Mouse (Mus musculus) limb, embryonic 13.5 days (tissue): ENCODE results near the gene D6Wsu163e. TPM values are rescaled to one million over a fixed set of nuclear protein-coding genes. Genes with fewer than 3 reads are reported as not detected.

Source experiments
- ATAC-seq: fragments of 200-750 bp; cut with Nextera tagmentation; 2 replicates; pipeline ENCODE4 v1.8.0; 2017; ENCODE audit warnings: low read depth, moderate number of reproducible peaks, moderate TSS enrichment; ENCODE audit not compliant: low FRiP score
- H3K27ac ChIP-seq: fragments of 300-500 bp; sonication (generic); 2 replicates; pipeline ENCODE4 v1.5.1; 2015; ENCODE audit warnings: inconsistent platforms, mild to moderate bottlenecking, moderate library complexity
- H3K27me3 ChIP-seq: fragments of 300-500 bp; sonication (generic); 2 replicates; pipeline ENCODE4 v1.6.1; 2015; ENCODE audit warnings: mild to moderate bottlenecking, inconsistent platforms
- H3K36me3 ChIP-seq: fragments of 300-500 bp; sonication (generic); 2 replicates; pipeline ENCODE4 v1.6.1; 2015; ENCODE audit warnings: inconsistent platforms, mild to moderate bottlenecking, moderate library complexity
- H3K4me1 ChIP-seq: fragments of 300-500 bp; sonication (generic); 2 replicates; pipeline ENCODE4 v1.6.1; 2015; ENCODE audit warnings: inconsistent platforms
- H3K4me2 ChIP-seq: fragments of 300-500 bp; sonication (generic); replicated peaks from 2 replicates; pipeline ENCODE4 v1.6.1; 2015; ENCODE audit warnings: inconsistent platforms, mild to moderate bottlenecking, moderate library complexity
- H3K4me3 ChIP-seq: fragments of 300-500 bp; sonication (generic); 2 replicates; pipeline ENCODE4 v1.5.1; 2015; ENCODE audit warnings: moderate library complexity, mild to moderate bottlenecking, inconsistent platforms
- H3K9ac ChIP-seq: fragments of 300-500 bp; sonication (generic); 2 replicates; pipeline ENCODE4 v1.6.1; 2015; ENCODE audit warnings: mild to moderate bottlenecking, inconsistent platforms
- H3K9me3 ChIP-seq: fragments of 300-500 bp; sonication (generic); 2 replicates; pipeline ENCODE4 v1.6.1; 2016; ENCODE audit warnings: inconsistent platforms
- WGBS: fragments of 180-500 bp; shearing (Covaris S2); methylation state at CpG from one replicate; pipeline ENCODE4 v1.1.7; 2015; 5-methylcytosine and 5-hydroxymethylcytosine counted together
- polyA plus RNA-seq: library from polyadenylated mRNA; unstranded; fragments of >200 nt; fragmentation: Nextera tagmentation; extraction: Ambion mirVana; gene quantifications from 2 replicates; pipeline ENCODE4 v1.2.1, GENCODE M21; 2015

D6Wsu163e gene
- 17.2 and 18.0 TPM in 2 replicates for polyA plus RNA-seq

DNA sequence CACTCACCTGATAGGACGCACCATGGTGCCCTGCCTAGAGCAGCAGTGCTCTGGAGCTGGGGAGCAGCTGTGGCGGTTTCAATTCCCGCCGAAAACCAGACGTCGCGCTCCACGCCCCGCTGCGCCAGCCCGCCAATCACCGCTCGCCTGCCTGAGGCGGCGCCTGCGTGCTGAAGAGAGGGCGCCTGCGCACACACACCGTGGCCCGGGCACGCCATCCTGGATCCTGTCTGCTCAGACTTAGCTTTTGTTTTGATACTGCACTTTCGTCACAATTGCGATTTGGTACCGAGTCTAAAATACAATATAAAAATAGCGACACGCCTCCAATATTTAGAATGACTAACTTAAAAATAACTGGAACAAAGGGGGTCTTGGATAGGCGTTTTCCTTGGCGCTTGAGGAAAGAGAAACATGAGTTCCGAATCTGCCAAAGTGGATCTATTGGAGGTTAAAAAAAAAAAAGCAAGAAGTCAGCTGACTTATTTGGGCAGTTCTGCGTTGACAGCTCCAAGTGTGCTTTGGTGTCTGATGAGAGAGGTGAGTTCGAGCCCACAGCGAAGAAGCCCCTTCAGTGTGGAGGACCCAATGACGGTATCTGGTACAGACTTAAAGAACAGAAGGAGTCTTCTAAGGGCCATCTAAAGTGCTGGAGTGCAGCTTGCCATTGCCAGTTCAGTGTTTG, at the start of gene D6Wsu163e, which contains the start of gene Rad51ap1:
TSS of gene D6Wsu163e (plus strand) at position 476 of the 685 bp plus-strand sequence.
TSS of gene Rad51ap1 (minus strand) at position 101 of the 685 bp plus-strand sequence.
- H3K36me3 ChIP-seq, result peaks cover 12% of the 10 kb centered on the region
- H3K27me3 ChIP-seq, result no peaks in the 10 kb centered on the region
- H3K27ac ChIP-seq, result no peak within 1 kb of the TSS
- peak within 1 kb of the TSS; percentile 73 for H3K4me3 ChIP-seq
- peak within 1 kb of the TSS; percentile 81 for H3K9ac ChIP-seq
- H3K4me2 ChIP-seq, result peak within 1 kb of the TSS; percentile 96
- WGBS, result under 1% methylated on average over 33 of the region's 33 CpGs
- no peaks in the 10 kb centered on the region for H3K9me3 ChIP-seq
- peaks cover 28% of the 10 kb centered on the region for H3K4me1 ChIP-seq
- peak; percentile 99 for ATAC-seq

DNA sequence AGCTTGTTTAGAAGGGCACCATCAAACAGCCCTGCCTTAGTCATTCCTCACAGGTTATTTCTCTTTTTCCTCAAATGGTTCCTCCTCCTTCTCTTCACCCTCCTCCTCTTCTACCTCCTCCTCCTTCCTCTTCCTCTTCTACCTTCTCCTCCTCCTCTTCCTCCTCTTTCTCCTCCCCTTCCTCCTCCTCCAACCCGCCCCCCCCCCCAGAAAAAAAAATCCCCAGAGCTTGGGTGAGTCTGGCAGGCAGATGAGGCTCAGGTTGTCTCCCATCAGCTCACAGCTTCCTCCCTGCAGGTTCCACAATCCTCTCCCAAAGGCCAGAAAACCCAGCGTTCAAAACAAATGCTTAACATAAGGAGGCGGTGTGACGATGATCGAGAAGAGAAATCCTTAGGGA, 32.4 kb upstream of the D6Wsu163e start:
- Histone ChIP-seq H3K27me3 (no peaks in the 10 kb centered on the region), H3K9ac (no peak overlapping the region), H3K36me3 (no peaks in the 10 kb centered on the region), H3K4me1 (no peaks in the 10 kb centered on the region), H3K4me3 (no peak overlapping the region), H3K9me3 (no peaks in the 10 kb centered on the region), H3K4me2 (no peak overlapping the region), H3K27ac (no peak overlapping the region)
- 81% methylated on average over 4 of the region's 5 CpGs for WGBS
- no peak for ATAC-seq

DNA sequence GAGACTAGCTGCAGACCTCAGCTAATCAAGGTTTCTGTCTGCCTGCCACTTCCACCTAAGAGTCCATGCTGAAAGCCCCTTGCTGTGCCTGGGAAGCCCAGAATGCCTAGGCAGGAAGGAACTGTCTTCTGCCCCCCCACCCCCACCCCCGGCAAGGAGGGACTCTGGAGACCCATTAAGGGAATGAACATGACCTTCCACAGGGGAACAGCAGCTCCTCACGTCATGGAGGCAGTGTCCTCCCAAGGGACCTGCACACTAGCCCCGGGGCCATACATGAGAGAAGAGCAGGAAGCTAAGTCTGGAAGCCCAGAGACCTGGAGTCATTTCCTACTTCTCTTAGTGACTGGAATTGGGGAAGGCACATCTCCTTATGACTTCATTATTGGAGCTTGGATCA, 31.9 kb upstream of the D6Wsu163e start:
- Histone ChIP-seq H3K4me1 (no peaks in the 10 kb centered on the region), H3K27ac (no peak overlapping the region), H3K9me3 (no peaks in the 10 kb centered on the region), H3K4me3 (no peak overlapping the region), H3K9ac (no peak overlapping the region), H3K4me2 (no peak overlapping the region), H3K27me3 (no peaks in the 10 kb centered on the region), H3K36me3 (no peaks in the 10 kb centered on the region)
- no peak for ATAC-seq
- WGBS, result 61% methylated on average over 3 of the region's 3 CpGs

DNA sequence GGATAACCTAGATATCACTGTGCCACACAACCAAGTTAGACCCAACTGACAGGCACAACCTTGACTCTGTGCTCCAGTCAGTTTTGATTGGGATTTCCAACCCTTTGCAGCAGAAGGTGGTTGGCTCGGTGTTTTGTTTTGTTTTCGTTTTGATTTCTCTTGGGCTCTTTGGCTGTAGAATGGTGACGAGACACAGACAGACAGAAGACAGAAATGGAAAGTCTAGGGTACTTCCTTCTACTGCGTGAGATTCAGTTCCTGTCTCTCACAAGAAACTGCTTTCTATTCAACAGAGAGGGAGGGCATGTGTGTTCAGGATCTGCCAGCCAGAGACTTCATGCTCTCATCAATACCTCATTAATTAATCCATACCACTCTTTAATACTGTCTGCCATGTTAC, 29.0 kb upstream of the D6Wsu163e start:
- Histone ChIP-seq H3K36me3 (no peaks in the 10 kb centered on the region), H3K4me1 (no peaks in the 10 kb centered on the region), H3K27me3 (no peaks in the 10 kb centered on the region), H3K4me2 (no peak overlapping the region), H3K9ac (no peak overlapping the region), H3K9me3 (no peaks in the 10 kb centered on the region), H3K4me3 (no peak overlapping the region), H3K27ac (no peak overlapping the region)
- 84% methylated on average over 4 of the region's 4 CpGs for WGBS
- ATAC-seq, result no peak

DNA sequence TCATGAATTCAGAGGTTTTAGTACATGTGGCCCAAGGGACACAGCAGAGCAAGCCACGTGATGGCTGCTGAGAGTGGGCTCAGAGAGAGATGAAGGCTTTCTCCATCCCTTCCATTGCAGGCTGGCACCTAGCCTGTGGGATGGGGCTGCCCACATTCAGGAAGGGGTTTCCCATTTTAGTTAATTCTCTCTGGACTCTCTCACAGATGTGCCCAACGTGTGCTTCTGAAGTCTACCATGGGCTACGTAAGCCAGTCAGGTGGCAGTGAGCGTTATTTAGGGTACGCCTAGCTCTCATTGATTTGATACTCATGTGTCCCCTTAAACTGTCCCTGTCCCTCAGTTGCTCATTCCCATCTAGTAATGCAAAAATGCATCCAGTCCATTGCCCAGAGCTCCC, 24.8 kb upstream of the D6Wsu163e start:
- Histone ChIP-seq H3K9ac (no peak overlapping the region), H3K4me3 (no peak overlapping the region), H3K9me3 (no peaks in the 10 kb centered on the region), H3K27ac (no peak overlapping the region), H3K36me3 (no peaks in the 10 kb centered on the region), H3K4me1 (no peaks in the 10 kb centered on the region), H3K27me3 (no peaks in the 10 kb centered on the region), H3K4me2 (no peak overlapping the region)
- WGBS, result 73% methylated on average over 5 of the region's 5 CpGs
- ATAC-seq, result no peak

DNA sequence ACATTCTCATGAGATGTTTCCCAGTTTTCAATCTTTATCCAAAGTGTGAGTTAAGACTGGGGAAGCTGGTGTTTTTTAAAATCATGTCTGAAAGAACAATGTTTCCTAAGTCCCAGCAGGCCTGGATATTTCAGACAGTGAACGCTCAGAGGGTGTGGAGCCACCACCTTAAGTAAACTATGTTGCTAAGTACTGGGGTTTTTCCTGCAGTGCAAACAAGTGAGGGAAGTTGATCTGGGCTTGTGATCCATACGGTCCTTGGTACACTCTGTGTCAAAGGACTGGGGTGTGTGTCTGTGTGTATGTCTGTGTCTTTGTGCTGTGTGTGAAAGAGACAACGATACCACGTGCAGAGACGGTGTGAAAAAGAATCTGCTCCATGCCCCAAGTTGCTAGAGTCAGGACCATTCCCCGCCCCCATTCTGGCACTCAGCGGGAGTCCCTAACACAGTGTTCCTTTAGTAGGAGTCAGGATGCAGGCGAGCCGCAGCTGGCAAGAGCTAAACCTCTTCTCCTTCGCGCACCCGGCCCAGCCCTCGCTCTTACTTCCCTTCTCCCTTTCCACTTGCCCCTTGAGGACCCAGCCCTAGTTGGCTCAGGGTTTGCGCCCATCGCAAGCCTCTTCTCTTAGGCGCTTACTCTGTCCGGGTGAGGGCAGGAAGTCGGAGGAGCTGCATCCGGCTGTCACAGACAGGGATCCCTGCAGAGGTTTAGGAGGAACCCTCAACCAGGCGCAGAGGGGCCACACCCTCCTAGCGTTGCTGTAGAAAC, 18.5 kb upstream of the D6Wsu163e start, which contains the start of gene Dyrk4:
TSS of gene Dyrk4 (minus strand) at position 729 of the 771 bp plus-strand sequence.
- Histone ChIP-seq H3K36me3 (peaks cover 41% of the 10 kb centered on the region), H3K9me3 (no peaks in the 10 kb centered on the region), H3K4me3 (peak within 1 kb of the TSS; percentile 18; the same call in 1 of the 2 replicates), H3K27ac (no peak within 1 kb of the TSS; the same call in 1 of the 2 replicates), H3K4me1 (0 out of 2 replicates have a peak, but pooled peaks cover 4% of the 10 kb centered on the region), H3K27me3 (no peaks in the 10 kb centered on the region), H3K9ac (no peak within 1 kb of the TSS), H3K4me2 (peak within 1 kb of the TSS; percentile 49)
- WGBS, result 9% methylated on average over 21 of the region's 21 CpGs
- no peak for ATAC-seq

DNA sequence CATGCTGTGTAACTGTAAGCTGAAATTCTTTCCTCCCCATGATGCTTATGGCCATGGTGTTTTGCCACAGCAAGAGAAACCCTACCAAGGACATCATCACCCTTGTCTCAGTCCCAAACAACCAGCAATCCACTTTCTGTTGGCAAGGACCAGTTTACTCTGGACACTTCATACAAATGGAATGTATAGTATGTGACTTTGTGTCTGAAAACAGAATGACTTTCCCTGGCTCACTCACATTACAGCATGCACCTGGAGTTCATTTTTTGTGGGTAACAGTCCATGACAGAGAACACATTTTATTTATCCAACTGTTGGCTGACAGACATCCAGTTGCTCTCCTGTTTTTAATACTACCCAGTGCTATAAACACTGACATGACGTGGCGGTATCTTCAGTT, 6.9 kb upstream of the D6Wsu163e start:
- Histone ChIP-seq H3K4me2 (no peak overlapping the region), H3K9ac (no peak overlapping the region), H3K36me3 (peaks cover 53% of the 10 kb centered on the region), H3K4me1 (peaks cover 7% of the 10 kb centered on the region; the same call in 1 of the 2 replicates), H3K4me3 (no peak overlapping the region), H3K27me3 (no peaks in the 10 kb centered on the region), H3K9me3 (no peaks in the 10 kb centered on the region), H3K27ac (no peak overlapping the region)
- WGBS, result 76% methylated on average over 2 of the region's 2 CpGs
- ATAC-seq, result no peak

DNA sequence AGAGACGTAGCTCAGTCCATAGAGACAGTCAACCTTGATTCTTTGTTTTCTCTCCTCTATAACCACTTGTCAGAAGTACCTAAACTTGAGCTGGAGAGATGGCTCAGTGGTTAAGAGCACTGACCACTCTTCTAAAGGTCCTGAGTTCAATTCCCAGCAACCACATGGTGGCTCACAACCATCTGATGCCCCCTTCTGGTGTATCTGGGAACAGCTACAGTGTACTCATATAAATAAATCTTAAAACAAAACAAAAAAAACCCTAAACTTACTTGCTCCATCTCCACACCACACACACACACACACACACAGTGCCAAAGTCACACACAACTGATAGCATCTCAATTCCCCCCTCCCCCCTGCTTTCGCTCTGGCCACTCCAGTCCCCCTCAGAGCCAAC, 1.7 kb upstream of the D6Wsu163e start:
- no peak for ATAC-seq
- Histone ChIP-seq H3K36me3 (peaks cover 22% of the 10 kb centered on the region), H3K9ac (0 out of 2 replicates have a peak overlapping the region, but pooled peaks have one; percentile 8), H3K4me2 (peak overlapping the region; percentile 96), H3K27ac (no peak overlapping the region), H3K4me3 (peak overlapping the region; percentile 73), H3K9me3 (no peaks in the 10 kb centered on the region), H3K4me1 (peaks cover 28% of the 10 kb centered on the region), H3K27me3 (no peaks in the 10 kb centered on the region)
- 89% methylated on average over 2 of the region's 2 CpGs for WGBS

DNA sequence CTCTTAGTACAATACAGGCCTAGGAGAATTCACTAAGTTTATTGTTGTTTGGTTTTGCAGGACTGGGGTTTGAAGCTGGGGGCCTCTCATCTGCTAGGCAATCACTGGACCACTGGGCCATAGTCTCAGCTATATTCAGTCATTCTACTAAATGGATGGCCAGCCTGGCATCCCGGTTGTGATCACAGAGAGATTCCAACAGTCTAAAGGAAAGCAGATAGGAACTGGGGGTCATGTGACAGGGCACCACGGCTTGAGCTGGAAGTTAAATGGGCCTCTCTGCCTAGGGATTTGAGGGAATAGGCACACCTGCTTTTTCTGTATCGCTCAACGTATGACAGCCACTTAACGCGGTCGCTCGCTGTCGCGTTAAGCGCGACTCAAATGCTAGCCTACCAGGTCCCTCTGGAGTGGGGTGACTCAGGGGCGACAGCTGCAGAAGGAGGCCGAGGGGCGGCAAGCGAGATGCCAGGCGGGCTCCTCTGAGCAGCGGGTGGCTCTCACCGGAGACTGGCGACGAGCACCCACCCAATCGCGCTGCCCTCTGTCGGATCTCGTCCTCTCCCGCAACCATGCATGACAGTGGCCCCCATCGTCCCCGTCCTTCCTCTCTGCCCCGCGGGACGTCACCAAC, 792 bp upstream of the D6Wsu163e start:
- no peak overlapping the region for H3K27ac ChIP-seq
- peaks cover 15% of the 10 kb centered on the region for H3K36me3 ChIP-seq
- no peaks in the 10 kb centered on the region for H3K9me3 ChIP-seq
- H3K4me3 ChIP-seq, result peak overlapping the region; percentile 73
- ATAC-seq, result peak; percentile 44
- no peaks in the 10 kb centered on the region for H3K27me3 ChIP-seq
- H3K4me1 ChIP-seq, result peaks cover 28% of the 10 kb centered on the region
- peak overlapping the region; percentile 96 for H3K4me2 ChIP-seq
- H3K9ac ChIP-seq, result peak overlapping the region; percentile 81
- under 1% methylated on average over 31 of the region's 31 CpGs for WGBS

DNA sequence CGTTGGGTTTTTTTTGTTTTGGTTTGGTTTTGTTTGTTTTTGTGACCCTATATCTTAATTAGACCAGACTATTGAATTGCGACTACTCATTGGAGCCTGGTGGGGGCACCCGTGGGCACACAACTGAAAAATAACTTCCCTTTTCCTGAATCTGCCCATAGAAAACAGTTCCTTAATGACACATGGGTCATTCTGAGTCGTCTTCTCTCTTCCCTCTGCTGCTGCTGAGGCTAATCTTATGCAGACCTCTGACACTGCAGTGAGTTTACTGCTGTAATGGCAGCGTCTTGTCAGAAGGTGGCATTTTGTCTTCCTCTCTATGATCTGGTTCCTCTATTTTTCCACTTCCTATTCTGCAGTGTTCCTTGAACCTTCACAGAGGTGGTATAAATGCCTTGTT, 689 bp downstream of the D6Wsu163e start:
- no peak for ATAC-seq
- Histone ChIP-seq H3K27ac (no peak overlapping the region), H3K4me3 (peak overlapping the region; percentile 73), H3K9ac (peak overlapping the region; percentile 81), H3K4me2 (peak overlapping the region; percentile 96), H3K9me3 (no peaks in the 10 kb centered on the region), H3K27me3 (no peaks in the 10 kb centered on the region), H3K4me1 (peaks cover 28% of the 10 kb centered on the region), H3K36me3 (peaks cover 15% of the 10 kb centered on the region)
- 4% methylated on average over 5 of the region's 5 CpGs for WGBS

DNA sequence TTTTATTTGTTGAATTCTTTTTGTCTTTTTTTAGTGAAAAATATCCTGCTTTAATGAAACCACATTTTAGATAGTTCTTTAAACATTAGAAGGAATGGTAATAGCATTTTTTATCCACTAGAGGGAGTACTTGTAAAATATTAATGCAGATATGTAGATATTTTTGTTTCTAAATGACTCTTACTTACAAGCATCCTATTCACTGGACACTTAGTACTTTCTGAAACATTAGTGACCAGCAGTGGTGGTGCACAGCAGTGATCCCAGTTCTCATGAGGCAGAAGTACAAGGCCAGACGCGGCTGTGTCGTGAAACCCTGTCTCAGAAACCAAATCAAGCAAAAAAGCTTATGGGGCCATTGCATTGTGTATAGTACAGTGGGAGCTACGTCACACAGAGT, 8.6 kb downstream of the D6Wsu163e start:
- Histone ChIP-seq H3K9me3 (no peaks in the 10 kb centered on the region), H3K27me3 (no peaks in the 10 kb centered on the region), H3K36me3 (peaks cover 31% of the 10 kb centered on the region), H3K9ac (no peak overlapping the region), H3K4me2 (no peak overlapping the region), H3K4me1 (no peaks in the 10 kb centered on the region), H3K4me3 (no peak overlapping the region), H3K27ac (no peak overlapping the region)
- no peak for ATAC-seq
- 92% methylated on average over 4 of the region's 4 CpGs for WGBS

DNA sequence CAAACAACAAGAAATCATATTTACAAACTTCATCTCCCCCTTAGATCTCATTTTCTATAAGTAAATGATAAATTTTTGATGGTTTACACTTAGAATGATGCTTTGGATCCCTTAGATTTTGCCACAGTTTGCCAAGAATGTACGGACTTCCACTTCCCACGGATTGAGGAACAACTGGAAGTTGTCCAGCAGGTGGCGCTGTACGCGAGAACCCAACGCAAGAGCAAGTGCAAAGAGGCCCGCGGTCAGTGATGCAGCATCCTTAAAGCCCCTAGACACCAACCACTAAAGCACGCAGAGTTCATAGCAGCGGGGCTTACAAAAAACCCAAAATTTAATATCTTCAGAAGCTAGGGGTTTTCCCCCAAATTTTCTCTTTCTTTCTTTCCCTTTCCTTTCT, 16.0 kb downstream of the D6Wsu163e start:
- WGBS, result 9% methylated on average over 10 of the region's 10 CpGs
- Histone ChIP-seq H3K36me3 (peaks cover 22% of the 10 kb centered on the region), H3K4me1 (no peaks in the 10 kb centered on the region), H3K4me3 (no peak overlapping the region), H3K4me2 (no peak overlapping the region), H3K27me3 (no peaks in the 10 kb centered on the region), H3K9ac (no peak overlapping the region), H3K9me3 (no peaks in the 10 kb centered on the region), H3K27ac (no peak overlapping the region)
- no peak for ATAC-seq
